Mouse (Mus musculus) cerebellum, postnatal 4 days (tissue): ENCODE results near the gene Ift46.

Experiments used
- DNase-seq, 2 experiments: peaks; one replicate each; pipeline ENCODE4 v3.0.0; 2022; ENCODE audit warnings: low spot score in 2 of 2, mixed read lengths in 1 of 2

Ift46 gene

DNA sequence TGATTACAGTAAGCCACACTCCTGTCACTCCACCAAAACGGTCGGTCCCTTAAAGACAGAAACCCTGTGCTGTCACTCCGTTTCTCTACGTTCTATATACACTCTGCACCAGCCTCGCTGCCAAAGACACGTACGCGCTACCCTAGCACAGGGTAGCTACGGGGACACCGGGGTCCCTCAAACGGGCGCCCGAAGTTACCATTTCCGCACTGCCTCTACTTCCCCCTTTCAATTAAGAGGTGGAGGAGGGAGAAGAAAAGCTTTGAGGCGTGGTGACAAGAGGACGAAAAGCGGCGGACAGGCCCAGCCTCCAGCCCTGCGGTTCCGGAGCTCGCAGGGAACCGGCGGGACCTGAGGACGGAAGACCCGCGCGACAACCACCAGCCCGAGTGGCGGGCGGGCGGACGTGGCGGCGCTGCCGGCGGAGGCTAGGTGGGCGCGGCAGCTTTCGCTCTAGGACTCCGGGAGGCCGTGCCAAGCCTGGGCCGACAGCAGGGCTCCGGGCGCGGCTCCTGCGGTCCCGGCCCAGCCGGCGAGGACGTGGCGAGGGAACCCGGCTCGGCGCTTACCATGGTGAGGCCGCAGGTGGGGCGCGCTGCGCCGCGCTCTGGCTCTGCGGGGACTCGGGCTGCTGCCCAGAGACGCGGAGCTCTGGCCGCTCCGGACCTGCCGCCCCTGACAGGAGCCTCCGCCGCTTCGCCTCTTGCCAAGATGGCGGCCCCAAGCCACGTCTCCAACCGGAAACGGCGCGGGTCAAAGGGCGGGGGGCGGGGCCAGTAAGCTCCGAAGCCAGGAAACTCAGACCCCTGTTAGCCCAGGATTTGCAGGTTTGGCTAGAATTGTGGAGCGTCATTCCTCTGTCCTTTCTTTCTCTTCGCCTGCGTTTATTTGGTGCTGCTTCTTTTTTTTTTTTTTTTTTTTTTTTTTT lies at the start of gene Ift46, which contains the start of gene Arcn1:
TSS of gene Ift46 (plus strand) at position 808 of the 928 bp plus-strand sequence.
TSS of gene Arcn1 (minus strand) at position 745 of the 928 bp plus-strand sequence.
- DNase-seq, result peak; percentile 55 to 86

DNA sequence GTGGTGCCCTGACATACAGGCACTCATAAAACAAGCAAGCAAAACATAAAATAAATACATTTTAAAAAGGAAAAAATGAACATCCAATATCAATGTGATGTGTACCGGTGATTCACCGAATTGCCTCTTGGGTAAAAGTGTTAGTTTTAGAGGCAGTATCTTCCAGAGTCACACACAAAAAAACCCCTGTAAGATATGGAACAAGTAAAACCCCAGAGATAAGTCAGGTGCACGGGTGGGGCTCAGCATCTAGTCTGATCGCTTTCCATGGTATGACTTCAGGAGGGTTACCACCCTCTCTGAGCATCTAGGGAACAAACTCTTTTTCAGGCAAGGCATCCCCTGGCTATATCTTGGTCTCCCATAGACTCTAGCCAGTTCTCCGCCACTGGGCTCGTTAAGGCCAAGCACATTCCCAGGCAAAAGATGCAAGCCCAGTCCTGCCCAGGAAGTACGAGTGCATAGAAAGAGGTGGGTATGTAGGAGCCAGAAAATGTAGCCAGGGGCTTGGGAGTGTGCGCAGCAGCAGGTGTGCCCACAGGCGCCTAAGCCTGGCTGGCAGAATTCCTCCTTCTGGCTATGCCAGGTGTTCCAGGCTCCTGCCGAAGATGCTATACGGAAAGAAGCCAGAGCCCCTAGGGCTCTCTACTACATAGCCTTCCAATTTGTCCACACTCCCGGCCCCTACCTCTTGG lies 48.6 kb upstream of the Ift46 start:
- DNase-seq, result peak in 1 of 2 experiments; percentile 44

DNA sequence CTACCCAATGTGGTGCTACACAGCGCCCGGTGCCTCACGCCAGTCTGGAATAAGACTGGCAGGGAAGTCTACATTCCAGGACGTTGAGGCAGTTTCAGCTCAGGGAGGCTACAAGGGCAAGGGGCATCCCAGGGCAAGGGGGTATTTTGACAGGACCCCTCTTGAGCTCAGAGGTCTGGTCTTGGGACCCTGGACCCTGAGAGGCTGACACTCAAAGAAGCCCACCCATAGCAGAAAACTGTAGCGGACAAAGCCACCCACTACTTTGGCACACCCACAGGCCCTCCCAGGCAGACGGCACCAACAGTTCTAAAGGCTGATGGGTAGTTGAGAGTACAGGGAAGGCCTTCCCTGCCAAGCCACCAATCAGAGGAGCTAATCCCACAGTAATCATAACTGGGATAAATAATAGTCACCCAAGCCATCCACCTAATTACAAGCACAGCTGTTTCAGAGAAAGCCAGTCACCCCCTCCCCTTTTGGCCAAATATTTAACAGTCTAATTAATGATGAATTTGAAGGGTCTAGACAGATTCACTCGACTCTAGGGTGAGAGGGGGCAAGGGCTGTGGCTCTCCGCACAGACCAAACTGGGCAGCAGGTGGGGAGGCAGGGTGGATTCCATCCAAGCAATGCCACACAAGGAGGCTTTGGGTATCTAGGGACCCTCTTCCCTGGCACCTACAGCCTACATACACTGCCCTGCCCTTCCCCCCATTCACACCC lies 47.9 kb upstream of the Ift46 start:
- no peak for DNase-seq

DNA sequence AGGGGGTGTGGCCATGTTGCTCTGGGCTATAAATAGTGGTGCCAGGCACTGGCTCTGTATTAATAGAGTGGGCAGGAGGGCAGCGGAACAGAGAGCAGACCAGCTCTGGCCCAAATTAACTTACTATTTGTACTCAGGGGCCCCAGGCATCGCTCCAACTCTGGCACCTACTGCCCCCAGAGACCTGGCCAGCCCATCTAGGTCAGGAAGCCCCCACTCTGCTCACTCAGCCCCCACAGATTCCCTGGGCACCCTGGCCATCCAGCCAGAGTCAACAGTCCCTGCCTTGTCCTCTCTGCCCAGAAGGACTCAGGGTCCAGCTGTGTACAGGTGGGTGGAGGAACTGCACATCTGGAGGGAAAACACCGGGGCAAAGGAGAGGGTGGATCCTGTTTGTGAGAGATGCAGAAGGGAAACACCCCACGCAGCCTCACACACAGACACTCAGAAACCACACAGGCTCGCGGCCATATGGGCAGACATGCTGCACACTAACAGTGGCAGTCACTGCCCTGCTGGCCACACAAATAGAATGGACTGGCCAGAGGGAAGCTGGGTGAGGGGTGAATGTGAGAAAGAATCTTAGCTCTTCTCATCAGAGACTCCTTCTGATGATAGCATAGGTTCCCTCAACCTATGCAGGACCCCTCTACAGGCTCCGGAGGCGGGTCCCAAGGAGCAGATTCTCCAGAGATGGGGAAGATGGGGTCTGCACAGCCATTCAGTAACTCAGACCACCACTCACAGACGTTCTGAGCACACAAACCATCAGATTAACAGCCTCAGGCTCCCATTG lies 47.2 kb upstream of the Ift46 start:
- peak in 1 of 2 experiments; percentile 61 for DNase-seq

DNA sequence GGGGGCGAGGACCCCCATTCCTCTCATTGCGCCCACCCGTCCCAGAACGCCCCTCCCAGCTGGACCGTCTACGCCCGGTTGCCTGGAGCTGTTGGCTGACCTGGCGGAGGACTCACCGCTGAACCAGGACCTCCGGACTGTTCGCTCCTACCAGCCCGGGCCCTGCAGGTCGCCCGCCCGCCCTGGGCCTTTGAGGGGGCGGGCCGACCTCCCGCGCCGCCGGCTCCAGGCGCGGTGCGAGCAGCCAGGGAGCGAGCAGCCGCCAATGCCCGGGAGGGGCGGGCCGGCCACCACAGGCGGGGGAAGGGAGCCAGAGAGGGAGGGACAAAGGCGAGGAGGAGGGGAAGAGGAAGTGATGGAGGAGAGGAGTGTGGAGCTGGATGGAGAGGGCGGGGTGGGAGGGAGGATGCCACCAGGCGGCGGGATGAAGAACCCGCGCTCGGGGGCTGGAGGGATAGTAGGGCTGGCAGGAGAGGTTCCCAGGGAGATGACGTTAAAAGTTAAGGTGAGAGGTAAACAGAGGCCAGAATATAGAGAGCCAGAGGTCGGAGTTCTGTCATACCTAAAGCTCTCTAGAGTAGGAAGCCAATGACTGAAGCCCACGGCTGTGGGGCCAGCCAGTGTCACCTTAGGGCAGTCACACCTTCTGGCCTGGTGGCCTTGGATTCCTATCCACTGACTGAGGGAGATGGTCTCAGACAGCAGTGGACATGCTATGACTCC lies 46.4 kb upstream of the Ift46 start:
- DNase-seq, result peak; percentile 62 to 86

DNA sequence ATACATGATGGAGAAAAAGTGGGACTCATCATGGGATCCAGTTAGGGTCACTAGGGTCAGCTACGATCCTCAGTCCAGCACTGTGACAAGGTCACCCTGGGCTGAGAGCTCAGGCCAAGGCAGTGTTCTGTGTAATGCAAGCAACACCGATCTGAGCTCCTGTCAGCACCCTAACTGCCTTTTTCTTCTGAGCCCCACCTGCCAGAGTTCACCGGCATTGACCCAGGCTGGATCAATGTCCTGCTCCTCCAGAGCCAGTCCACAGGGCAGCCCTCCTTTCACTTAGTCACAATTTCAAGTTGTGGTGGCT lies 45.9 kb upstream of the Ift46 start:
- DNase-seq, result no peak

DNA sequence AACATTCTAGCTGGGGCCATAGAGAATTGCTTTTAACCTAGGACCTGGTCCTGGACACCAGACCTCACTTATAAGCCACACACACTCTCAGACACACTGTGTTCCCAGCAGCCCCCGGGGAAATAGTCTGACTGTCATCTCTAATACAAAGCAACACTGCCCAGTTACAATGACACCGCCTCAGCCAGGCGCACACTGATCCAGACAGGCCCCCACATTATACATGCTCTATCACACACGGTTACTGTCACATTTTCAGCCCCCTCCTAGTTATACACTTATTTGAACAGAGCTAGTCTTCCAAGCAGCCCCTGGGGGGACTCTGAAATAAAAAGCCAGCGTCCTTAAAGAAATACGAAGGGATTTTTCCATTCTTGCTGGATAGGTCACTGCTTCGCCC lies 45.1 kb upstream of the Ift46 start:
- no peak for DNase-seq

DNA sequence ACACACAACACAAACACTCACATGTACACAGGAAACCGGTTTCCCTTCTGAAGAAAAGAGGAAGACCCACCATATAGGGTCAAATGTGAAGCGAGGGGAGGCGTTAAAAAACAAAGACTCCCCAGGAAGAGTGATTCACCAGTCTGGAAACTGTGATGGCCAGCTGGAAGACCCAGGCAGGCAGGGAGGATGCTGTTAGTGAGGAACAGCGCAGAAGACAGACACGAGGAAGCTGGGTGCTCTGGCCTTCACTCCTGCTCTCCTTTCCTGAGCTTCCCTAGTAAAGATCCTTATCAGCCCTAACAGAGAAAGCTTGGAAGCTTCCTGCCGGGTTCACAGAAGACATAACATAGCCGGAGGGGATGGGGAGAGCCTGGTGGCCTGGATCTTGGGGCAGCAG lies 44.7 kb upstream of the Ift46 start:
- no peak for DNase-seq

DNA sequence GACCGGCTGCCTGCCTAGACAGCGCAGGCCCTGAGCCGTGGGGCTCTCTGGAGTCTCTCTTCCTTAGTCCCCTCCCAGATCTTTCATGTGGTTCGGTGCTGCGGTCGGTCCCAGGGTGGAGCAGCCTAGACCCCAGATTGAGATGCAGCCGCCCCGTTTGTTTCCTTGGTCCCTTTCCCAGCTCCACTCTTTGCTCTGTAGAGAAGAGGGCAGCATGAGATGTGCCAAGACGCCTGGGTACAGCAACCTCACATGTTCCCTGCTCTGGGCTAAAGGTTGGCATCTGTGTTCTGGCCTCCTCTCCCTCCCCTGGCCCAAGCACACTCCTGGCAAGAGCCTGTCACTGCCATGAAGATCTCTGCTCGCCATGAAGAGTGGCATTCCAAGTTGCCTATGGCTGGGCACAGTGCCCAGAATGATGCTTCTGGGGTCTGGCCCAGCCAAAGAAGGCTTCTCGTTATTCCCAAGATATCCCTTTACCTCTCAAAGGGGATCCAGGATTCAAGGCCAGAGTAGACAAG lies 44.1 kb upstream of the Ift46 start:
- peak in 1 of 2 experiments; percentile 55 for DNase-seq

DNA sequence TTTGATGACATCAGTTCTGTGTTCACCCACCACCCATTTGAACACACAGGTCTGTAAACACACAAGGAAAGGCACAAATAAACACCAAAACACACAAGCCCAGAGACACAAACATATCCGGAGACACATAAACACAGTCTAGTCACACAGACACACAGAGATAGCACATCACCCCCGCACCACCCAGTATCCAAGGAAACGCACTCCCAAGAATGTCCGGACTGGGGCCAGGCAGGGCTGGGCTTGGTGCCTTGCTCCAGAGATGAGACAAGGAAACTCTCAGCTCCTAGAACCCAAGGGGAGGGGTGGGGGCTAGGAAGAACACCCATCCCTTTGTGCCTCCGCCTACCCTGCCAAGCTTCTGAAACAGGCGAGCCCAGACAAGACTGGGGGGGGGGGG lies 43.5 kb upstream of the Ift46 start:
- peak in 1 of 2 experiments; percentile 46 for DNase-seq

DNA sequence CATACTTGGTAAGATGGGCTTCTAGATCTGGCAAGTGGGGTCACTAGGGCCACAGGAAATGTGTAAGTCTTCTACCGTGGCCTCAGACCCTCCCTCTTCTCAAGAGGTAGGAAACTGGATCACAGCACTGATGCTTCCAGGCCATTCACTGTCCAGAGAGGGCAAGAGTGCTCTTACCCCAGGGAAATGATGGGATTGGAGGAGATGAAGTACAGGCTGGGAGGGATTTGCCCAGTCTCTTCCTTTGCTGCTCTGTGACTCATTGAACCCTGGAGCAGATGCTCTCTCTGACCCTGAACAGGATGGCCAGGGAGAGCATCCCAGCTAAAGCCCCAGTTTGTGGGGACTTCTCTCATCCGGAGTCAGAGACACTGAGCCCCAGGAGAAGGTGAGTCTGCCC lies 43.0 kb upstream of the Ift46 start:
- DNase-seq, result no peak

DNA sequence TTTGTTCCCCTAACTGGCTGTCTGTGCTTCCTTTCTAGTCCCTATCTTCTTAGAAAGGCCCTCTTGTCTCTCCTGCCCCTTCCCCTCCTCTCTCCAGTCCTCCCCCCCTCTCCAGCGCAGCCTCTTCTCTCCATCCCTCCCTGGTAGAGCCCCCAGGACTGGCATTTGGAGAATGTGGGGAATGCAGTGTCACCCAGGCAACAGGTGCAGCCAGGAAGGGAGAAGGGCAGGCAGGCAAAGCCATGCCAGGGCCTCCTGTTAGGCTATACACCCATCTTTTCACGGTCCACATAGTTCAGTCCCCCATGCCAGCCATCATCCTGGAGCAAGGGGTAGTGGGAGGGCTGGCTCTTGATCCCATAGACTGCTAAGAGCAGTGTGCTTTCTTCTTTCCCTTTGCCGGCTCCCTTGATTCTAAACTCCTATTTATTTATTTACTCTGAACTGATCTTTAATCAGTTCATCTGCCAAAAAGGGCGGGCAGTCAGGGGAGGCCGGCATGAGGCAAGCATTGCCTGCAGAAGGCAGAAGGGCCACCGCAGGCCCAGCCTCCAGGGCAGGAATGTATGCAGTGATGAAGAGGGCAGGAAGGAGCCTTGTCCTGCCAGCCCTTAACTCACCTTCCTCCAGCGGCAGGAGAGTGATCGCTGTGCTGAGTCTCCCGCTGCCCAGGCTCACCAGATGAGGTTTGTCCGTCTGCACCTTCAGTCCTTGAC lies 41.1 kb upstream of the Ift46 start:
- DNase-seq, result no peak

DNA sequence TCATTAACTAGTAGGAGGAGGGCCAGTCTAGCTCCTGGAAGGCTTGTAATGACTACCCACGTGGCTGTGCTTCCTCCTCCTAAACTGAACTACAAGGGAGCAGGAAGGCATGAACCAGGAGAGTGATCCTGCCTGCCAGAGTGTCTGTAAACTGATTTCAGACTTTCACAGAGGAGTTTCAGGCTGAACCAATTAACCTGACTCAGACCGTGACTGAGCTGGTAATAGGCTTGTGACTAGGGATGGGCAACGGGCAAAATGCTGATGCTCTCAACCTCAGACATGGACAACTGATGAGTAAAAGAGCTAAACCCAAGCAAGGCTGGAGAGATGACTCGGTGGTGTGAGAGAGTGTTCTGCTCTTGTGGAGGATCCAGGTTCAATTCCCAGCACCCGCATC lies 40.3 kb upstream of the Ift46 start:
- DNase-seq, result no peak

DNA sequence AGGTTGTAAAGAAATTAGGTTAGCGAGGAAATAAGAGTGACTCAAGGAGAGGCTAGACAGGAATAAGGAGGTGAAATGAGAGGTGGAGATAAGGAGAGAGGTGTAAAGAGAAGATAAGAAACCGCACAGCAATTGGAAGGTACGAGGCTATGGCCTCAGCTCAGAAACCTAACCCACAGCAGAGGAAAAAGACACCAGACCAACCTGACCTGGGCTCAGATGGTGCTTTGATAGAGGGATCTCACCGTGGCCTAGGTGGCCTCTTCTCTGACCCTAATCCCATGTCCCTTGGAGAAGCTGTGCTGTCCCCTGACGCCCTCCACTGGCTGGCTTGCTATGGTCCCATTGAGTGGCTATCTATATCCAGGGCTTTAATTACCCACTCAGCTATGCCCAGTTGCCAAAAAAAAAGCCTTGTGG lies 35.6 kb upstream of the Ift46 start:
- no peak for DNase-seq

DNA sequence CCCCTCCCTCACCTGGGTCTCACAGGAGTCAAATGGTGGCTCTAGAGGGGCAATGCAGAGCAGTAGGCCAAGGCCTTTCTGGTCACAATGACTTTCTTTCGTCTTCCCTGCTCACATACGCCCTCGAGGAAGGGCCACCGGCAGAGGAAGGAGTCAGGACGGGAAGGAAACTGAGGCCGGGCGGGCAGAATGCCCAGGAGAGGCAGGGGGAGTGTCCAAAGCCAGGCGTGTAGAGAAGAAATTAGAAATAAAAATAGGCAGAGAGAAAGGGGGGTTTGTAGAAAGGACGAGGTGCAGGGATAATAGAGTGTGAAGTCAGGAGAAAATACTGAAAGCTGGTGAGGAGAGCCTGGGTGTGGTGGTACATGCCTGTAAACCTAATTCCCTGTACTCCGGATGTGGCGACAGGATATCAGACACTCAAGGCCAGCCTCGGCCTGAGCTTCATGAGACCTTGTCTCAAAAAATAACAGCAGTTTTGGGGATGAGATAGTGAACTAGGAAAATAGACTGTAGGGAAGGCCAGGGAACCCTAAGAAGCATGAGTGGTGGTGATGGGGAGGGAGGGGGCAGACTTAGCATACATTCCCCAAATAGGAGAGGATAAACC lies 34.7 kb upstream of the Ift46 start:
- no peak for DNase-seq

DNA sequence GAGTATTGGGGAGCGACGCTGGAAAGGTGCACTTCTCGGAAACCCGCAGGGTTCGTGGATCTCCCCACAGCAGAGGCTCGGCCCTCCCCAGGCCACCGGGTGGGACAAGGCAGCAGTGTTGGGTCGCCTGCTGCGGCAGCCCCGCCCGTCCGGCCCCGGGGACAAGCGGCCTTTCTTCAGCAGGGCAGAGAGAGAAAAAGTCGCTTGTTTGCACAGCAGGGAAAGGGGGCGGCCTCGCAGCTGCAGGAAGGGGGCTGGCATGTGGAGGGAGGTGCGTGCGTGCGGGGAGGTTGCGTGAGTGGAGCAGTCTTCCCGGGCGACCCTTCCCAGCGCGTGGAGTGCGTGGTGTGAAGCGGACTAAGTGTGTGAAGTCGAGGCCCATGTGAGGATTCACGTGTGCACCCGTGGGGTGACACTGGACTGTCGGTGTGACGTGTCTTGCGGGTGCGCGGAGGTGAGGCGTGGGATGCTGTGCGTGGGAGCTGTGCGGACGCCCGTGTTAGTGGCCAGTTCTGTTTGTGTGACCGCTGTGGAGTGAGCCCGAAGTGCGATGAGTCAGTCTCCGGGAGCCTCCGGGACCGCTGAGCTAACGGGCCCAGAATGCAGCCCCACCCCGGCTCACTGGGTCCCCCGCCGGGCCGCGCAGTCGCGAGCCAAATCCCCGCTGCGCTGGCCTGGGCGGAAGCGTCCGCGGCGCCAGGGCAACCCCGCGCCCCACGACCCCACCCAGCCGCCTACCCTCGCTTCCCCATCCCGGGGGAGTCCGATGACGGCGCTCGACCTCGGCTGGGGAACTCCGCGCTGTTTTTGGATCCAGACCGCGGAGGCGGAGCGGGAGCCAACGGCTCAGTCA lies 33.8 kb upstream of the Ift46 start:
- DNase-seq, result no peak

DNA sequence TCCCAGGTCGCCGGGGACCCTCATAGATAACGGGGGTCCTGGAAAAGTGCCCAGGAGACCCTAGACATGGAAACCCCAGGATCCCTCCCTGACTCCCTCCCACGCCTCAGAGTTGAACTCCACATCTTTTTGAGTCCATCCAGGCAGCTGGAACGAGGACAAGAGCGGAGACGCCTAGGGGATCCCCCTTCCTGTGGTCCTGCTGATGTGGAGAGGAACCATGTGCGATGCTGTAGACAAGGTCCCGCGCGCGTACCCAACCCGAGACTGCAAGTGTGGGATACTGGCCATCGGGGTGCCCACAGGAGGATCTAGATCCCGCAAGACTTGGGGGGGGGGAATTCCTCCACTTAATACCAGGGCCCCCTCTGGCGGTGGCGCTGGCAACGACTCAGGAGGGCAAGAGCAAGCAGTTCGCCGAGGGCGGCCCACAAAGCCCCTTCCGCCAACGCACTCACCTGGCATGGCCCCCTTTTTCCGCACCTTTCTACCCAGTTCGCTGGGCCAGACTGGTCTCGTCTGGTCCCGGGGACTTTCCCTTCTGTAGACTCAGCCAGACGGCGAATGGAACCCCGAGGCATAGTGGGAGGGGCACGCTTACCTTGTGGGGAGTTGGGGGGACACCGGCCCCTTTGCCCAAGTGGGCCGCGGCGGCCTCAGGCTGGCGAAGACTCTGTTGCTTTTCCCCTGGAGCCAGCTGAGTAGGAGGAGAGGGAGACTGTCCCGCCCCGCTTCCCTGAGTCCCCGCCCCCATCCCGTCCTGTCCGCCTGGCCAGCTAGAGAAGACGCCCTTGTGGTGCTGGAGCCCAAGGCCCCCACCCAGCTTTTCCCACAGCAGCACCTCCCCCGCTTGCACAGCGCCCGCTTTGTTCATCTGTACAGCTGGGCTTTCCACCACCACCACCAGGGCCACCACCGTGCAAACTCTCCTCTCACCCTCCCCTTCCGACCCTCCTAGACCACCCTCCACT lies 32.9 kb upstream of the Ift46 start, which contains the start of gene Phldb1:
TSS of gene Phldb1 (minus strand) at position 675 of the 971 bp plus-strand sequence.
- peak in 1 of 2 experiments; percentile 45 for DNase-seq
